Mouse (Mus musculus): ENCODE measurements around the gene Vmn1r151. TPM values are rescaled to one million over a fixed set of nuclear protein-coding genes. Genes with fewer than 3 reads are reported as not detected.
"Not testable (repeated sequence)": the region's sequence is repeated elsewhere in the genome, so short reads cannot be mapped to it uniquely, and the experiment has no call there.

Vmn1r151 gene
- polyA plus RNA-seq (2015; fragmentation: Nextera tagmentation; extraction: Ambion mirVana), result not detected in 2 replicates

DNA sequence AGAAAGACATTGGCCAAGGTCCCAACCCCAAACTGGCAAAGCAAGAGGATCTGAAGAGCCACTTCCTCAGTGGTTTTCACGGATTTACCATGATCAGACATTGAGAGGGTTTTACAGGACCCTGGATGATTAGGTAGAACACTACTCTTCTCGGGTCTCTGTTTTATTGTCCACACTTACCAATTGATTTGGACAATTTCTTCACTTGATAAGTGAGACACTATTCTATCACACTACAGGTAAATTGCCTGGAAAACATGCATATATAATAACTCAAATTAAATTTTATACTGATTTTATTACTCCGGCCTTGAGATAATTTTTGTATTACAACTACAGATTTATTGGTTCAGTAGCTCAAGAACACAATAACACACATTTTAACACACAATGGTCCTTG is at the start of gene Vmn1r151:
Gene Vmn1r151 (minus strand): TSS at position 101 of the 400 bp plus-strand sequence.
- not testable (repeated sequence) for ATAC-seq (ENCODE audit: insufficient read depth); H3K9ac ChIP-seq; H3K9me3 ChIP-seq (replicated peaks); H3K27me3 ChIP-seq; H3K4me1 ChIP-seq (replicated peaks); H3K4me3 ChIP-seq (replicated peaks); H3K27ac ChIP-seq (replicated peaks); H3K36me3 ChIP-seq (replicated peaks); H3K4me2 ChIP-seq
- 35% methylated on average over 2 of the region's 3 CpGs for WGBS (ENCODE audit: insufficient replicate concordance)

GRCm38 (mm10) chr7:22534787-22535186 is 35.3 kb upstream of the Vmn1r151 start, which contains the start of gene Gm8677:
Gene Gm8677 (minus strand): TSS chr7:22534887.
- not testable (repeated sequence) for H3K27ac ChIP-seq (replicated peaks); H3K36me3 ChIP-seq (replicated peaks); H3K9ac ChIP-seq; H3K4me2 ChIP-seq; ATAC-seq (ENCODE audit: insufficient read depth); H3K4me1 ChIP-seq (replicated peaks); H3K27me3 ChIP-seq; H3K9me3 ChIP-seq (replicated peaks); H3K4me3 ChIP-seq (replicated peaks)
- WGBS (ENCODE audit: insufficient replicate concordance), result no CpG with 5 or more reads among the region's 1 CpGs

DNA sequence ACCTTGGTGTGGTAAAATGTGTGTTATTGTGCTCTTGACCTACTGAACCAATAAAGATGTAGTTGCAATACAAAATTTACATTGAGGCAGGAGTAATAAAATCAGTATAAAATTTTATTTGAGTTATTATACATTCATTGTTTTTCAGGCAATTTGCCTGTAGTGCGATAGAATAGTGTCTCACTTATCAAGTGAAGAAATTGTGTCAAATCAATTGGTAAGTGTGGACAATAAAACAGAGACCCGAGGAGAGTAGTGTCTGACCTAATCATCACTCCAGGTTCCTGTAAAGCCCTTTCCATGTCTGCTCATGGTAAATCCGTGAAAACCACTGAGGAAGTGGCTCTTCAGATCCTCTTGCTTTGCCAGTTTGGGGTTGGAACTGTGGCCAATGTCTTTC is 23.2 kb upstream of the Vmn1r151 start, which contains the start of gene Vmn1r152:
Gene Vmn1r152 (plus strand): TSS at position 301 of the 400 bp plus-strand sequence.
- H3K27ac ChIP-seq (replicated peaks); H3K9me3 ChIP-seq (replicated peaks); H3K36me3 ChIP-seq (replicated peaks); H3K4me3 ChIP-seq (replicated peaks); H3K4me2 ChIP-seq; H3K9ac ChIP-seq; H3K27me3 ChIP-seq; ATAC-seq (ENCODE audit: insufficient read depth); H3K4me1 ChIP-seq (replicated peaks): not testable (repeated sequence)
- no CpG with 5 or more reads among the region's 3 CpGs for WGBS (ENCODE audit: insufficient replicate concordance)

DNA sequence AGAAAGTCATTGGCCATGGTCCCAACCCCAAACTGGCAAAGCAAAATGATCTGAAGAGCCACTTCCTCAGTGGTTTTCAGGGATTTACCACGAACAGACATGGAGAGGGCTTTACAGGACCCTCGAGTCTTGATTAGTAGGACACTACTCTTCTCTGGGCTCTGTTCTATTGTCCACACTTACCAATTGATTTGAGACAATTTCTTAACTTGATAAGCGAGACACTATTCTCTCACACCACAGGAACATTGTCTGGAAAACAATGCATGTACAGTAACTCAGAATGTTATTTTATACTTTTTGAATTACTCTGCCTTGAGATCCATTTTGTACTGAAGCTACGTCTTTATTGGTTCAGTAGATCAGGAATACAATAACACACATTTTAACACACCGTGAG is 35.5 kb downstream of the Vmn1r151 start, which contains the start of gene Gm10665:
Gene Gm10665 (minus strand): TSS at position 101 of the 400 bp plus-strand sequence.
- H3K4me3 ChIP-seq (replicated peaks); H3K27me3 ChIP-seq; H3K4me2 ChIP-seq; H3K4me1 ChIP-seq (replicated peaks); H3K27ac ChIP-seq (replicated peaks); ATAC-seq (ENCODE audit: insufficient read depth); H3K36me3 ChIP-seq (replicated peaks); H3K9me3 ChIP-seq (replicated peaks); H3K9ac ChIP-seq: not testable (repeated sequence)
- WGBS (ENCODE audit: insufficient replicate concordance), result no CpG with 5 or more reads among the region's 5 CpGs

Other genes starting within 250 kb of the Vmn1r151 start
- not detected in 2 replicates for gene Gm4187, start 170.0 kb downstream of the Vmn1r151 start, polyA plus RNA-seq (2015; fragmentation: Nextera tagmentation; extraction: Ambion mirVana)
- not detected in 2 replicates for gene Gm8660, start 128.6 kb downstream of the Vmn1r151 start, polyA plus RNA-seq (2015; fragmentation: Nextera tagmentation; extraction: Ambion mirVana)
- not detected in 2 replicates for gene Vmn1r148, start 86.1 kb downstream of the Vmn1r151 start, polyA plus RNA-seq (2015; fragmentation: Nextera tagmentation; extraction: Ambion mirVana)
- gene Vmn1r149, start 61.4 kb downstream of the Vmn1r151 start, polyA plus RNA-seq (2015; fragmentation: Nextera tagmentation; extraction: Ambion mirVana), result not detected in 2 replicates
- not detected in 2 replicates for gene Gm10665, start 35.6 kb downstream of the Vmn1r151 start, polyA plus RNA-seq (2015; fragmentation: Nextera tagmentation; extraction: Ambion mirVana)
- not detected in 2 replicates for gene Vmn1r152, start 23.3 kb upstream of the Vmn1r151 start, polyA plus RNA-seq (2015; fragmentation: Nextera tagmentation; extraction: Ambion mirVana)
- not detected in 2 replicates for gene Gm8677, start 35.2 kb upstream of the Vmn1r151 start, polyA plus RNA-seq (2015; fragmentation: Nextera tagmentation; extraction: Ambion mirVana)
- not detected in 2 replicates for gene Gm4201, start 65.7 kb upstream of the Vmn1r151 start, polyA plus RNA-seq (2015; fragmentation: Nextera tagmentation; extraction: Ambion mirVana)
- not detected in 2 replicates for gene Gm4565, start 88.4 kb upstream of the Vmn1r151 start, polyA plus RNA-seq (2015; fragmentation: Nextera tagmentation; extraction: Ambion mirVana)
- not detected in 2 replicates for gene Vmn1r155, start 158.3 kb upstream of the Vmn1r151 start, polyA plus RNA-seq (2015; fragmentation: Nextera tagmentation; extraction: Ambion mirVana)
- gene Gm8693, start 192.6 kb upstream of the Vmn1r151 start, polyA plus RNA-seq (2015; fragmentation: Nextera tagmentation; extraction: Ambion mirVana), result not detected in 2 replicates
- not detected in 2 replicates for gene Gm4567, start 220.0 kb upstream of the Vmn1r151 start, polyA plus RNA-seq (2015; fragmentation: Nextera tagmentation; extraction: Ambion mirVana)